Mouse (Mus musculus) gastrocnemius, adult 2 months (tissue): ENCODE data around the gene Mipep. TPM values are rescaled to one million over a fixed set of nuclear protein-coding genes. Genes with fewer than 3 reads are reported as not detected.

Source experiments
- DNase-seq: peaks from one replicate; pipeline ENCODE4 v3.0.0; 2022
- H3K27ac ChIP-seq: fragments of 200-600 bp; 2 replicates; pipeline ENCODE4 v1.8.1; 2022; ENCODE audit warnings: mild to moderate bottlenecking
- H3K4me3 ChIP-seq: fragments of 200-600 bp; 2 replicates; pipeline ENCODE4 v1.8.1; 2022; ENCODE audit warnings: mild to moderate bottlenecking, moderate library complexity
- CTCF ChIP-seq: fragments of 200-600 bp; IDR thresholded peaks from 2 replicates; pipeline ENCODE4 v1.8.1; 2022; ENCODE audit warnings: antibody characterized with exemption, mild to moderate bottlenecking, moderate library complexity
- intact Hi-C: fragments of 180-260 bp; cut with DNase I; formaldehyde crosslinking; loops from one replicate; pipeline ENCODE4 v1.15.1; 2025
- total RNA-seq, 2 experiments: library from RNA; stranded (reverse); gene quantifications; 2 replicates each; pipeline ENCODE4 v1.2.3; 2021

The Mipep gene
- total RNA-seq, 2 experiments from 2014 or later = 32.7 to 38.3 TPM

GRCm38 (mm10) chr14:60818045-60818444 is 33.7 kb downstream of the Mipep start:
- DNase-seq = no peak
- H3K4me3 ChIP-seq = no peak overlapping the region
- no peak overlapping the region for H3K27ac ChIP-seq
- intact Hi-C loops = no loop called here
- TF ChIP-seq CTCF = no peak

GRCm38 (mm10) chr14:60830096-60830495 is 45.7 kb downstream of the Mipep start:
- intact Hi-C loops = no loop called here
- TF ChIP-seq CTCF = no peak
- H3K4me3 ChIP-seq = no peak overlapping the region
- no peak overlapping the region for H3K27ac ChIP-seq
- DNase-seq = no peak

GRCm38 (mm10) chr14:60836709-60837108 is 52.3 kb downstream of the Mipep start:
- H3K4me3 ChIP-seq = no peak overlapping the region
- DNase-seq = no peak
- no peak for TF ChIP-seq CTCF
- intact Hi-C loops = no loop called here
- H3K27ac ChIP-seq = no peak overlapping the region

GRCm38 (mm10) chr14:60839654-60840053 is 55.3 kb downstream of the Mipep start:
- no peak for DNase-seq
- intact Hi-C loops = no loop called here
- no peak for TF ChIP-seq CTCF
- no peak overlapping the region for H3K27ac ChIP-seq
- H3K4me3 ChIP-seq = no peak overlapping the region

- no peak overlapping the region for H3K27ac ChIP-seq
- no peak for TF ChIP-seq CTCF
- intact Hi-C loops = no loop called here
- no peak for DNase-seq
- H3K4me3 ChIP-seq = no peak overlapping the region
Observed at GRCm38 (mm10) chr14:60841977-60842659, 57.7 kb downstream of the Mipep start.

- H3K4me3 ChIP-seq = no peak overlapping the region
- H3K27ac ChIP-seq = no peak overlapping the region
- no peak for DNase-seq
- intact Hi-C loops = no loop called here
- TF ChIP-seq CTCF = no peak
Observed at GRCm38 (mm10) chr14:60843596-60843995, 59.2 kb downstream of the Mipep start.

- Histone ChIP-seq H3K4me3 (no peak overlapping the region), H3K27ac (no peak overlapping the region)
- TF ChIP-seq CTCF = no peak
- intact Hi-C loops = no loop called here
- DNase-seq = no peak
Observed at GRCm38 (mm10) chr14:60845261-60846045, 61.1 kb downstream of the Mipep start.

- Histone ChIP-seq H3K27ac (no peak overlapping the region), H3K4me3 (no peak overlapping the region)
- DNase-seq = no peak
- intact Hi-C loops = no loop called here
- TF ChIP-seq CTCF = no peak
Observed at GRCm38 (mm10) chr14:60846174-60846573, 61.8 kb downstream of the Mipep start.

- no peak for TF ChIP-seq CTCF
- H3K4me3 ChIP-seq = no peak overlapping the region
- intact Hi-C loops = no loop called here
- no peak overlapping the region for H3K27ac ChIP-seq
- DNase-seq = no peak
Observed at GRCm38 (mm10) chr14:60848194-60848593, 63.8 kb downstream of the Mipep start.

- DNase-seq = no peak
- Histone ChIP-seq H3K4me3 (peak overlapping the region; percentile 21; the same call in 1 of the 2 replicates), H3K27ac (no peak overlapping the region)
- intact Hi-C loops = no loop called here
- TF ChIP-seq CTCF = no peak
Observed at GRCm38 (mm10) chr14:60850101-60850500, 65.7 kb downstream of the Mipep start.

- intact Hi-C loops = no loop called here
- DNase-seq = no peak
- TF ChIP-seq CTCF = no peak
- no peak overlapping the region for H3K4me3 ChIP-seq
- no peak overlapping the region for H3K27ac ChIP-seq
Observed at GRCm38 (mm10) chr14:60851632-60852031, 67.3 kb downstream of the Mipep start.

GRCm38 (mm10) chr14:60856199-60856912 is 72.0 kb downstream of the Mipep start:
- intact Hi-C loops = no loop called here
- H3K4me3 ChIP-seq = no peak overlapping the region
- no peak overlapping the region for H3K27ac ChIP-seq
- no peak for TF ChIP-seq CTCF
- no peak for DNase-seq

GRCm38 (mm10) chr14:60856913-60857300 is 72.5 kb downstream of the Mipep start:
- intact Hi-C loops = no loop called here
- TF ChIP-seq CTCF = no peak
- no peak for DNase-seq
- Histone ChIP-seq H3K27ac (no peak overlapping the region), H3K4me3 (no peak overlapping the region)
